Mouse (Mus musculus) hindbrain, embryonic 12.5 days (tissue): ENCODE results near the gene Tnfsf13. TPM values are rescaled to one million over a fixed set of nuclear protein-coding genes. Genes with fewer than 3 reads are reported as not detected.
"Not testable (repeated sequence)": the region's sequence is repeated elsewhere in the genome, so short reads cannot be mapped to it uniquely, and the experiment has no call there.

ENCODE experiments used
- ATAC-seq: fragments of 200-750 bp; cut with Nextera tagmentation; 2 replicates; pipeline ENCODE4 v1.8.0; 2017; ENCODE audit warnings: moderate TSS enrichment; ENCODE audit not compliant: low FRiP score
- H3K27ac ChIP-seq: fragments of 300-500 bp; sonication (generic); 2 replicates; pipeline ENCODE4 v1.5.1; 2016; ENCODE audit warnings: mild to moderate bottlenecking
- H3K27me3 ChIP-seq: fragments of 300-500 bp; sonication (generic); 2 replicates; pipeline ENCODE4 v1.6.1; 2016; ENCODE audit warnings: mild to moderate bottlenecking
- H3K36me3 ChIP-seq: fragments of 300-500 bp; sonication (generic); 2 replicates; pipeline ENCODE4 v1.6.1; 2016; ENCODE audit warnings: mild to moderate bottlenecking
- H3K4me1 ChIP-seq: fragments of 300-500 bp; sonication (generic); 2 replicates; pipeline ENCODE4 v1.6.1; 2016
- H3K4me2 ChIP-seq: fragments of 300-500 bp; sonication (generic); replicated peaks from 2 replicates; pipeline ENCODE4 v1.6.1; 2016; ENCODE audit warnings: mild to moderate bottlenecking
- H3K4me3 ChIP-seq: fragments of 300-500 bp; sonication (generic); 2 replicates; pipeline ENCODE4 v1.5.1; 2016; ENCODE audit warnings: mild to moderate bottlenecking
- H3K9ac ChIP-seq: fragments of 300-500 bp; sonication (generic); 2 replicates; pipeline ENCODE4 v1.6.1; 2016; ENCODE audit warnings: mild to moderate bottlenecking, moderate library complexity
- H3K9me3 ChIP-seq: fragments of 300-500 bp; sonication (generic); replicated peaks from 2 replicates; pipeline ENCODE4 v1.6.1; 2016; ENCODE audit warnings: mild to moderate bottlenecking
- WGBS: fragments of 180-500 bp; shearing (Covaris S2); methylation state at CpG from one replicate; pipeline ENCODE4 v1.1.7; 2016; 5-methylcytosine and 5-hydroxymethylcytosine counted together
- polyA plus RNA-seq: library from polyadenylated mRNA; unstranded; fragments of >200 nt; fragmentation: Nextera tagmentation; extraction: Ambion mirVana; gene quantifications from 2 replicates; pipeline ENCODE4 v1.2.1, GENCODE M21; 2016

Gene Tnfsf13
- polyA plus RNA-seq, result 0.42 and 0.49 TPM in 2 replicates

DNA sequence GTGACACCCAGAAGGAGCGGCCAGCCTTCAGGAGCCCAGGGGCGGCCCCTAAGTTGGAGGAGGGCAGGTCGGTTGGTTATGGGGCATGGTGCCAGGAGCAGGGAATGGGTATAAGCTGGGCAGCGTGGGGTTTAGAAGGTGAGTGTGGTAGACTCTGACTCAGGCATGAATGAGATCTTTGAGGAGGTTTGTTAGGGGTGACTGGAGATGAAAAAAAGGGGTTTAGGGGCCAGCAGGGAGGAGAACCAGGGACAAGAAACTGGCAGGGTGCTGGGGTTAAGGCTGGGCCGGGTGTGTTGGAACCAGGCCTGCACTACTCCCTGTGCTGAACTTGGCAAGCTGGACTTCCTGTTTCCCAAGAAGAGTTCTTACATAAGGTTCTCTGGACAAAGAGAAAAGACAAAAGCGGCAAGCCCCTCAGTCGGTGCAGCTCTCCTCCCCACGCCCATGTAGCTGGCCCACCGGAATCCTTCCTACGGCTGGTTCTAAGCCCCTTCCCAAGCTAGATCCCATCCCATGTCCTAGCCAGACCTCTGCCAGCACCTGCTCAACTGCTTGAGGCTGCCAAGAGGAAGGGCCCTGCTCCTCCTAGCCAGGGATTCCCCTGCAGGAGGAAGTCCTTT lies at the start of gene Tnfsf13:
Gene Tnfsf13, minus strand, starts transcription at position 259 of the 623 bp plus-strand sequence.
- 64% methylated on average over 10 of the region's 10 CpGs for WGBS
- peak within 1 kb of the TSS; percentile 0 for H3K27ac ChIP-seq
- peaks cover 4% of the 10 kb centered on the region for H3K27me3 ChIP-seq
- H3K9ac ChIP-seq, result no peak within 1 kb of the TSS
- H3K9me3 ChIP-seq, result no peaks in the 10 kb centered on the region
- H3K4me2 ChIP-seq, result no peak within 1 kb of the TSS
- H3K4me1 ChIP-seq, result peaks cover 16% of the 10 kb centered on the region
- no peak for ATAC-seq
- H3K36me3 ChIP-seq, result no peaks in the 10 kb centered on the region
- H3K4me3 ChIP-seq, result no peak within 1 kb of the TSS

GRCm38 (mm10) chr11:69731408-69731807 lies 45.8 kb upstream of the Tnfsf13 start:
- not testable (repeated sequence) for H3K4me3 ChIP-seq, H3K4me2 ChIP-seq, H3K9me3 ChIP-seq, H3K27me3 ChIP-seq, H3K9ac ChIP-seq, H3K27ac ChIP-seq, ATAC-seq, H3K4me1 ChIP-seq
- 86% methylated on average over 2 of the region's 3 CpGs for WGBS
- H3K36me3 ChIP-seq, result peaks cover 34% of the 10 kb centered on the region

DNA sequence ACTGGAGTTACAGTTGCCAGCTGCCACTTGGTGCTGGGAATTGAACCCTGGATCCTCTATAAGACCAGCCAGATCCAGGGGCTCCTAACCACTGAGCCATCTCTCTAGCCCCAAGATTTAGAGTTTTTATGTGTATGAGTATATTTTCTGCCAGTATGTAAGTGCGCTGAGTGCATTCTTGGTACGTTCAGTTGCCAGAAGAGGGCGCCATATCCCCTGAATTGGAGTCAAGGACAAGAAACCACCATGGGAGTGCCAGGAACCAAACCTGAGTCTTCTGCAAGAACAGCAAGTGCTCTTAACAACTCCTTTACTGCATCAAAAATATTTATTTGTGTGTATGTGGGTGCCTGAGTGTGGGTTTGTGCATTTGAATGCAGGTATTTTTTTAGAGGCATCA lies 43.5 kb upstream of the Tnfsf13 start:
- Histone ChIP-seq H3K9me3 (no peaks in the 10 kb centered on the region), H3K9ac (no peak overlapping the region), H3K27me3 (no peaks in the 10 kb centered on the region), H3K4me3 (no peak overlapping the region), H3K4me2 (no peak overlapping the region), H3K4me1 (no peaks in the 10 kb centered on the region), H3K36me3 (peaks cover 11% of the 10 kb centered on the region), H3K27ac (no peak overlapping the region)
- WGBS, result 15% methylated on average over 3 of the region's 3 CpGs
- ATAC-seq, result no peak

DNA sequence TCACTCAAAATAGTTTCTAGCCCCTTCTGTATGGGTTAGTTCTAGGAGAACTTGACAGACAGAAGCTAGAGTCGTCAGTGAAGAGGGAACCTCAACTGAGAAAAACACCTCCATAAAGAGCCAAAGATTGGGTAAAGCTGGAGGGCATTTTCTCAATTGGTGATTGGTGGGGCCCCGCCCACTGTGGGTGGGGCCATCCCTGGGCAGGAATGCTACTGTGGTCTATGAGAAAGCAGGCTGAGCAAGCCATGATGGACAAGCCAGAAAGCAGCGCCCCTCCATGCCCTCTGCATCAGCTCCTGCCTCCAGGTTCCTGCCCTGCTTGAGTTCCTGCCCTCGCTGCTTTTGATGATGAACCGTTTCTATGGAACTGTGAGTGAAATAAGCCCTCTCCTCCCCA lies 40.4 kb upstream of the Tnfsf13 start:
- no peaks in the 10 kb centered on the region for H3K36me3 ChIP-seq
- H3K4me2 ChIP-seq, result no peak overlapping the region
- H3K4me3 ChIP-seq, result no peak overlapping the region
- no peak overlapping the region for H3K27ac ChIP-seq
- H3K4me1 ChIP-seq, result no peaks in the 10 kb centered on the region
- no peaks in the 10 kb centered on the region for H3K27me3 ChIP-seq
- no peak for ATAC-seq
- H3K9me3 ChIP-seq, result no peaks in the 10 kb centered on the region
- 34% methylated on average over 5 of the region's 5 CpGs for WGBS
- H3K9ac ChIP-seq, result no peak overlapping the region

GRCm38 (mm10) chr11:69723074-69723473 lies 37.5 kb upstream of the Tnfsf13 start:
- H3K4me2 ChIP-seq, result no peak overlapping the region
- H3K9me3 ChIP-seq, result no peaks in the 10 kb centered on the region
- H3K4me3 ChIP-seq, result no peak overlapping the region
- no peak for ATAC-seq
- H3K9ac ChIP-seq, result no peak overlapping the region
- 0 out of 2 replicates have a peak, but pooled peaks cover 5% of the 10 kb centered on the region for H3K4me1 ChIP-seq
- WGBS, result 47% methylated on average over 2 of the region's 2 CpGs
- H3K27ac ChIP-seq, result no peak overlapping the region
- H3K36me3 ChIP-seq, result no peaks in the 10 kb centered on the region
- no peaks in the 10 kb centered on the region for H3K27me3 ChIP-seq

DNA sequence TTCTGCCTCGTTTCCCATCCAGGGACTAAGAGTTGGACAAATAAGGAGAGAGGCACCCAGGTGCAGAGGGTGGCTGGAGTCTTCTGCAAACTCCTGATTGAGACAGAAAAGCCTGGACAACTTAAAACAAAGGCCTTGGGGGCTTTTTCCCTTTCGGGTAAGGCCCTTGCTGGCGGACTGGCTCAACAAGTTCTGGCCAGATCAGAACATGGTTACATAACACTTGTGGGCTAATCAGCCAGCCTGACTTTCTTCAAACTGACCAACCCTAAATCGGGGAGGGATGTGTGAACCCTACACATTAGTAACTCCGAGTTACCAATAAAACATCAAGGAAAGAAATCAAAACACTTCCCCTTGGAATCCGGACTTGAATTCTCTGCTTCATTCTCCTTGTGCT lies 35.3 kb upstream of the Tnfsf13 start:
- no peak overlapping the region for H3K4me2 ChIP-seq
- ATAC-seq, result no peak
- H3K9ac ChIP-seq, result no peak overlapping the region
- H3K27me3 ChIP-seq, result no peaks in the 10 kb centered on the region
- H3K36me3 ChIP-seq, result no peaks in the 10 kb centered on the region
- 84% methylated on average over 6 of the region's 6 CpGs for WGBS
- no peak overlapping the region for H3K4me3 ChIP-seq
- H3K27ac ChIP-seq, result no peak overlapping the region
- peaks cover 9% of the 10 kb centered on the region for H3K4me1 ChIP-seq
- no peaks in the 10 kb centered on the region for H3K9me3 ChIP-seq

DNA sequence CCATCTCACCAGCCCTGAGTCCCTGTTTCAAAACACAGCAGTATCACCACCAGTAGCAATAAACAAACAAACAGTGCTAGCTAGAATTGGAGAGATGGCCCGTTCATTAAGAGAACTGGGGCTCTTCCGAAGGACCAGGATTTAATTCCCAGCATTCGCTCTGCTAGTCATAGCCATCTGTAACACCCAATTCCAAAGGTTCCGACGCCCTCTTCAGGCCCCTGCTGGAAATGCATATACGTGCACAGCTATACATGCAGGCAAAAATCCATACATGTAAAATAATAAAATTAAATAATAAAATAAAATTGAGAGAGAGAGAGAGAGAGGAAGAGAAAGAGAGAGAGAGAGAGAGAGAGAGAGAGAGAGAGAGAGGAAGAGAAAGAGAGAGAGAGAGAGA lies 33.8 kb upstream of the Tnfsf13 start:
- ATAC-seq, result no peak
- no peak overlapping the region for H3K9ac ChIP-seq
- no peak overlapping the region for H3K4me2 ChIP-seq
- H3K36me3 ChIP-seq, result no peaks in the 10 kb centered on the region
- H3K27ac ChIP-seq, result no peak overlapping the region
- 66% methylated on average over 6 of the region's 6 CpGs for WGBS
- H3K4me3 ChIP-seq, result no peak overlapping the region
- peaks cover 12% of the 10 kb centered on the region for H3K4me1 ChIP-seq
- no peaks in the 10 kb centered on the region for H3K27me3 ChIP-seq
- no peaks in the 10 kb centered on the region for H3K9me3 ChIP-seq

DNA sequence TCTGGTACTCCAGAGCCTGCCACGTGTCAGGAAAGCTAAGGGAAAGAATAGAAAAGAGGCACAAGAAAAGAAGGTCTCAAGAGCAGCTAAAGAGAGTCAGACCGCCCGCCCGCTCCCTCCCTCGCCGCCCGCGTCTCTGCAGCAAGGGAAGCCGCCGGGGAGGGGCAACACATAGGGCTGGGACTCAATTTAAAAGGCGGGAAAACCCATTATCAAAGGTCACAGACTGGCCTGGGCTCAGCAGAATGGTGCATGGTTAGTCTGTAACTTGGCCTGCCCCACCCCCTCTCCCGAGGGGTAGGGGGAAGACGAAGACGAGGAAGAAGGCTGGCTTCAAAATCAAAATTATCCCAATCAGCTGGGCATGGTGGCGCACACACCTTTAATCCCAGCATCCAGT lies 33.1 kb upstream of the Tnfsf13 start:
- Histone ChIP-seq H3K4me3 (no peak overlapping the region), H3K9me3 (no peaks in the 10 kb centered on the region), H3K4me2 (0 out of 2 replicates have a peak overlapping the region, but pooled peaks have one; percentile 3), H3K27ac (no peak overlapping the region), H3K9ac (no peak overlapping the region), H3K27me3 (0 out of 2 replicates have a peak, but pooled peaks cover under 1% of the 10 kb centered on the region), H3K36me3 (no peaks in the 10 kb centered on the region), H3K4me1 (peaks cover 12% of the 10 kb centered on the region)
- no peak for ATAC-seq
- WGBS, result 29% methylated on average over 15 of the region's 15 CpGs

DNA sequence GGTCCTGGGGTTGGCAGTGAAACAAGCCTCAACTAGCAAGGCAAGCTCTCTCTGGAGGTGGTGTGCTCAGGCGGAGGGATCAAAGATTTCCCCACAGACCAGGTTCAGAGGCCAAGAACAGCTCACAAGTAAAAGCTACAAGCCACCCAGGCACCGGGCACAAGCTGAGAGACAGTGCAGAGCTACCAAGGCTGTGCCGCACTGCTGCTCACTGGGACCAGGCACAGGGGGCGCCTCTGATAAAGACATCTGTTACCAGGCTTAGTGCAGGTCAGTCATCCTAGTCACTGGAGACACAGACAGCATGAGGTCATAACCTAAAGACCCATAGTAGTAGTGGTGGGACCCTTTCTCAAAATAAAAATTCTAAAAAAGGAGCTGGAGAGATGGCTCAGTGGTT lies 31.4 kb upstream of the Tnfsf13 start:
- no peak overlapping the region for H3K27ac ChIP-seq
- H3K4me3 ChIP-seq, result no peak overlapping the region
- no peaks in the 10 kb centered on the region for H3K9me3 ChIP-seq
- H3K4me1 ChIP-seq, result peaks cover 12% of the 10 kb centered on the region
- H3K9ac ChIP-seq, result no peak overlapping the region
- H3K36me3 ChIP-seq, result no peaks in the 10 kb centered on the region
- H3K4me2 ChIP-seq, result no peak overlapping the region
- ATAC-seq, result no peak
- WGBS, result 59% methylated on average over 4 of the region's 4 CpGs
- H3K27me3 ChIP-seq, result 0 out of 2 replicates have a peak, but pooled peaks cover 2% of the 10 kb centered on the region

DNA sequence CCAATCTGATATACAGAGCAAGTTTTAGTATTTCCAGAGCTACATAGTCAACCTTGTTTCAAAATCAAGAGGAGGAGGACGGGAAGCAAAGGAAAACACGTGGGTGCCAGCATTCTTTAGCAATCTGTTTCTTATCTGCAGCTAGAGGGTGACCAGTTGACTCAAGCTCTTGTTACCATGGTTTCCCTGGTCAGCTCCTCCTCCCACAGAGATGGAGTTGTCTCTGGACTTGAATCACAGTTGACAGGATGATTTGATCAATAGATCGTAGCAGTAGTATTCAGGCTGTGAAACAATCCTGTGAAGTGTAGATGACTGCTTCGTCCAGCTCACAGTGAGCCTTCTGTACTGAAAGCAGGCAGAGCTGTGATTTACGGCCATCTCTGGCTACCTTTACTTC lies 30.3 kb upstream of the Tnfsf13 start:
- Histone ChIP-seq H3K36me3 (no peaks in the 10 kb centered on the region), H3K9ac (no peak overlapping the region), H3K27ac (no peak overlapping the region), H3K27me3 (0 out of 2 replicates have a peak, but pooled peaks cover 2% of the 10 kb centered on the region), H3K4me2 (no peak overlapping the region), H3K9me3 (no peaks in the 10 kb centered on the region), H3K4me3 (no peak overlapping the region), H3K4me1 (peaks cover 12% of the 10 kb centered on the region)
- 21% methylated on average over 5 of the region's 5 CpGs for WGBS
- no peak for ATAC-seq

GRCm38 (mm10) chr11:69715482-69715881 lies 29.9 kb upstream of the Tnfsf13 start:
- H3K4me1 ChIP-seq, result peaks cover 12% of the 10 kb centered on the region
- WGBS, result 52% methylated on average over 9 of the region's 9 CpGs
- H3K4me2 ChIP-seq, result no peak overlapping the region
- no peak overlapping the region for H3K9ac ChIP-seq
- H3K27ac ChIP-seq, result no peak overlapping the region
- ATAC-seq, result no peak
- H3K36me3 ChIP-seq, result no peaks in the 10 kb centered on the region
- no peak overlapping the region for H3K4me3 ChIP-seq
- H3K9me3 ChIP-seq, result no peaks in the 10 kb centered on the region
- H3K27me3 ChIP-seq, result 0 out of 2 replicates have a peak, but pooled peaks cover 2% of the 10 kb centered on the region

DNA sequence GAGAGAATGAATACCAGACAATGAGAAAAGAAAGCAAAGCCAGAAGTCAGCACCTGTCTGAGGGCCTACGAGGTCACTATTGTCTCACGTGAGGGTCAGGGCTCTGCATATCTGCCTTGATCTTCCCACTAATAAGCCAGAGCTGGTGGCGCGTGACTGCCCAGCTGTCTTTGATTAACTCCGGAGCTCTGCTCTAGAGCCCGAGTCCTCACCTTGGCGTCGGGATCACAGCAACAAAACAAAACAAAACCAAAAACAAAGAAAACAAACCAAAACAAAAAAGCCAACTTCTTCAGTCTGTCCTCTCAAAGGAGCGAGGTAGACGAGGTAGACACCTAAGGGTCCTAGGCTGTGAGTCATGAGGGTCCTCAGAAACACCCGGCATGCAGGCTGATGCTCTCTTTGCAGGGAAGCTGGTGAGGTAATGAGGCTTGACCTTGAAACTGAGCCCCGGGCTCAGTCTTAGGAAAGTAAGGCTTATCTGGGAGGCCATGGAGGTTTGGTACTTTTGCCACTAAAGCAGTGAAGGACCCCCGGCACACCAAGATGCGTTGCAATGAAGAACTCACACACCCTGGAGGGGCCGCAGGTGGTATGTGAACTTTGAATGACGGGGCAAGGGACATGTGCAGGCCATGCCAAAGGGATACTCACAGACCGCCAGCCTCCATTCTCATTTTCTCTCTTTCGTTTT lies 29.2 kb upstream of the Tnfsf13 start:
- no peak overlapping the region for H3K4me3 ChIP-seq
- no peak for ATAC-seq
- no peaks in the 10 kb centered on the region for H3K36me3 ChIP-seq
- H3K9me3 ChIP-seq, result no peaks in the 10 kb centered on the region
- WGBS, result 69% methylated on average over 18 of the region's 18 CpGs
- 0 out of 2 replicates have a peak, but pooled peaks cover 2% of the 10 kb centered on the region for H3K27me3 ChIP-seq
- H3K9ac ChIP-seq, result no peak overlapping the region
- H3K27ac ChIP-seq, result no peak overlapping the region
- no peak overlapping the region for H3K4me2 ChIP-seq
- H3K4me1 ChIP-seq, result peaks cover 12% of the 10 kb centered on the region
